Mouse (Mus musculus) left cerebral cortex, adult 9 months (tissue): ENCODE results near the gene Gbx1.

Source experiments
- DNase-seq, 2 experiments: peaks; one replicate each; pipeline ENCODE4 v3.0.0; 2022; ENCODE audit warnings: low spot score in 2 of 2

The Gbx1 gene

DNA sequence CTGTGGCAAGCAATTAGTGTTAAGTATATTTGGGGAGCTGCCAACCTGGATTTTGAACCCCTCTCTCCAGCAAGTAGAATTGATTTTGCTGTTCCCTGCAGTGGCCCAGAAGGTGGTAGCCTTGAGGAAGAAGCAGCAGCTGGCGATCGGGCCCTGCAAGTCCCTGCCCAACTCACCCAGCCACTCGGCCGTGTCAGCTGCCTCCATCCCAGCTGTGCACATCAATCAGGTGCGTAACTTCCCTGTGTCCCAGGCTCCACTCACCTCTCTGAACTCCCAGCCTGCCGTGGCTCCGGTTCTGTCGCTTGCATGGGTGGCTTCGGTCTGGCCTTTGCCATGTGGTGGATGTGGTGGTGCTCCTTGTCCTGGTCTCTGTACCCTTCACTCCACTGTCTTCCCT lies 49.1 kb downstream of the Gbx1 start:
- no peak for DNase-seq

DNA sequence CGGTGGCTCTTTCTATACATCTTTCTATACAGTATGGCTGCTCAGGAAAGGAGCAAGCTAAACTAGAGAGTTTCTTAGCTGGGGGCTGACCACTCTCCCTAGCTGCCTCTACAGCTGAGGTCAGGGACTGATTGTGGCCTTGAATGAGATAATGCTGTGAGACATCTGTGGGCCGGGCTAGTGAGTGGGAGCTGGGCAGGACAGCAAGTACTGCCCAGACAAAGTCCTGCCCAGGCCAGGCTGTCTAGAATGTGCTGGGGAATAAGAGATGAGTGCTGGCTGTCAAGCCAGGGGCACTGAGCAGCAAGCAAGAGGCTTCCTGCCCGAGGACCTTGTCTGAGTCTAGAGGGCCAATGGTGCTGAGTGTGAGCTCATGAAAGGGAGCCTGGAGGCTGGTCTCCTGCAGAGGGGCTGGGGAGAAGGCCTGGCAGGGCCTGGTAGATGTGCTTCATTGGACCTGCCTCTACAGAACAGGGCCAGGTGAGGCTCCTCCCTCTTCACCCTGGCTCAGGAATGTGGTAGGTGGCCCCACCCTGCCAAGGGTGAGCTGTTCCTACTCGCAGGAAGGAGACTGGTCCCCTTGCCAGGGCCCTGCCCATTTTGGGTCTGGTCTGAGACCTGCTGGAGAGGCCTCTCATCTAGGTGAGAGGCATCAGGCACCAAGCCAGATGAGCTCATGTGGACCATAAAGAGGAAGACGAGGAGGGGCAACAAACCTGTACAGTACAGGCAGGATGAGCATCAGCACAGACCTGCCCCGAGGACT lies 51.3 kb downstream of the Gbx1 start:
- no peak for DNase-seq

DNA sequence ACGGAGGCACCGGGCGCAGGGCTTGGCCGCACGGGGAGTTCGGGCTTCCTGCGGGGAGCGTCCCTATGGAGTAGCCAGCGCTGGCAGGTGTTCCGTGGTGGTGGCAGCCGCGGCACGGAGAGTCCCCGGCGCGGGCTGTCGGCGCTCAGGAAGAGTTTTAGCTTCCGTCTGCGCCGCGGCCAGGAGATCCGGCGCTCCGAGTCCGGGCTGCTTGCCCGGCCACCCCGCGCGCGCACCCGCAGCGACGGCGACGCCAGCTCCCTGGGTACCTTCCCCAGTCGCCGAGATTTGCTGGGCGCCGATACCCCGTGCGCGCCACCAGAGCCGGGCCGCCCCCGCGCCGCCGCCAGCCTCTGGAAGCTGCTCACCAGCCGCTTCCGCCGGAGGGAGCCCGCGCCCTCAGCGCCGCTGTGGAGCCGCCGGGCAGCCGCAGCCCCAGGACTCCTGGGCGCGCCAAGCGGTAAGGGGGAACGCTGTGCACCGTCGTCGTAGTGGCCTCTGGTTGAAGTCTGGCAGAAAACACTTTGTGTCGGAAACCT lies 52.2 kb downstream of the Gbx1 start:
- DNase-seq, result peak in 1 of 2 experiments; percentile 69

DNA sequence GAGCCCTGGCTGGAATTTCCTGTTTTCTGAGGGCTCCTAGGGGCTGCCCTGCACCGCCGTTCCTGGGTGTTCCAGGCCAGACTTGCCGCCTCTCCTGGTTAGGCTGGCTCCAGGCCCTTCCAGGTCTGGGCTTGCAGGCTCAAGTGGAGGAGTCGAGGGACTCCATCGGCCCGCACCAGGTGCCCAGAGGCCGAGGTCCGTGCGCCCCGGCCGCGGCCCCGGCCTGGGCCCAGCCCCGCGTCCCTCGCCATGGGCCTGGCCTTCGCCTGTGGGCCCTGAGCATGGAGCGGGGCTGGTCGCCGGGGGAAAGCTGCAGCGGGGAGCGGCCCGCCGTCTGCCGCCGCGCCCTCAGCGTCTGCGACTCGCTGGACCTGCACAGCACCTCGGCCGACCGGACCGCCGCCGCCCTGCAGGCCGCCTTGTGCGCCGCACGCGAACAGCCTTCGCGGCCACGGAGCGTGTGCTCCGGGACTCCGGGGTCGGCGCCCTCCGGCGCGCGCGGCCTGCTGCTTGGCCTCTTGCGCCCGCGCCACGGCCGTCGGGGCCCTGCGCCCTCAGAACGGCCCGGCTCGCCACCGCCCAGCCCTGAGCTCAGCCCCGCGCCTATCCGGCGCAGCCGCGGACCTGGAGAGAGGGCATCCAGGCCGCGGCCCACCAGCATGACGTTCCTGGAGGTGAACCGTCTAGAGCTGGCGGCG lies 52.8 kb downstream of the Gbx1 start:
- no peak for DNase-seq

DNA sequence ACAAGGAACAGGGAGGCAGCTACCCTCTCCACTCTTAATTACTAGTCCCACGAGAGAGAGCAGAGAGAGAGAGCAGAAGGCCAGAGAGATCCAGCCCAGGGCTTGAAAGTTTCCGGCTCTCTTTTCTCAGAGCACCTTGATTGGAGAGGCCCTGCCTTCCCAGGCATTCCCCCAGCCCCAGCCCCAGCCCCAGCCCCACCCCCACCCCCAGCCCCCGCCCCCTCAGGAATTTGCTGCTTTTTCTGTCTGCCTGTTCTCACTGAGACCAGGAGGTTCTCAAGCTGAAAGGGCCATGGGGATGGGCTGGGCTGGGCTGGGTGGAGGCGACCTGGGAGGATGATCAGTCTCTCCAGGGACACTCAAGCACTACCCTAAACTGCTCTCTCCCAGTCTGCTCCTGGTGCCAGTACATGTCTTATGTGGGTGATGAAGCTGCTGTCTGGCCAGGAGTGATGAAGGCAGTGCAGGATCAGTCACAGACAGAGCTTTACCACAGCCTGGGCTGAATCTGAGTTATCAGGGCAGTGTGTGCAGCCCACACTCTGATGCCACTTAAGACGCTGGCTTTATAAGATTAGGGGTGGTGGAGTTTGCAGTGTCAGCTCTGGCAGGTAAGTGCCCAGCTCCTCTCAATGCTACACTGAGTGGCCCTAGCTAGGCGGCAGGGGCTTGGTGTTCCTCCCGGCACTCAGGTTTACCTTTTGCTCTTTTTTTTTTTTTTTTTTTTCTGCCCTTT lies 54.0 kb downstream of the Gbx1 start:
- no peak for DNase-seq

DNA sequence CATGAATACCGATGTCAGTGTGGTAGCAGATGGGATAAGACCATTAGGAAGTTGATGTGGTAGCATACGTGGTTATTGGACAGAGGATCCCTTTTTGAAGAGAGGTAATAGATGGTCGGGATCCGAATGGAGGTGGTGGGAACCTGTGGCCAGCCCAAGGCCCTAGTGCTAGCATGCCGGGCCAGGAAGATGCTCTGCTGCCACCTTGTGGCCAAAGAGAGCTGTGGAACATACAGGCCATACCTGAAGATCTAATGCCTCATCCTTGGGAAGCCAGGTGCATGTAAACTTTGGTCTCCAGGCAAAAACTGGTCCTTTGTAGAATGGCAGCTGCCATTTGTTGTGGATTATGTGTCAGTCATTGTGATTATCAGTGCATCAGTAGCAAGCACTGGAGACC lies 56.4 kb downstream of the Gbx1 start:
- peak in 1 of 2 experiments; percentile 74 for DNase-seq

DNA sequence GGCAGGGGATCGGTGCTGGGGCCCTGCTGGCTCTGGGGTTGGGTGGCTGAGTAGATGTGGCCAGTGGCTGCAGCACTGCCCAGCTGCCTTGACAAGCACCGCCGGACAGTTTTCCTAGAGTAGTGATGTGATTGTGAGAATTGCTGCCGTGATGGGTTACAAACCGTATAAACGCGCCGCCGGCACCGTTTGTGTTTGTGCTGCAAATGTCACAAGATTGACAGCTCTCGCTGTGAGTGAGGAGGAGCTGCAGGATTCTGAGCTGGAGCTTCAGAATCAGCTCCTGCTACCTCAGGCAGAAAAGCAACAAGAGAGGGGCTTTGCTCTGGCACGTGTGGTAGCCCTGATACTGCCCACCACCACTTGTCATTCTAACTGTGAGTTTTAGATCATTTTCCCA lies 60.2 kb downstream of the Gbx1 start:
- DNase-seq, result no peak

DNA sequence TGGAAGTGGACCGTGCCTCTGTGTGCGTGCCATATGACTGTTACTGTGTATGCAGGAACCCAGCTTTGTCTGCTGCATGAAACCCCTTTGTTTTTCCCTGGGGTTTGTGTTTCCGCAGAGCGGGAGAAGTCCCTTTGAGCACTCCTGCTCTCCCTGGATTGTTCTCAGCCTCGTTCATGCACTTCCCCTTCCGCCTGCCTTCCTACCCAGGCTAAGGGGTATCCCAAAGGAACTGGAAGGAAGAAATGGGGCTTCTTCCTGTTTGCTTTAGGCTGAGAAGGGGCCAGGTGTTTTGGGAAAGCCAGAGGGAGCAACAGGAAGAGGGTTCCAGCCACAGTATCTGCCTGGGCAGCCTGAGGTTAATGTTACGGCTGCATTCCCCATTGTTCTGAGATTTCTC lies 71.4 kb downstream of the Gbx1 start:
- no peak for DNase-seq

DNA sequence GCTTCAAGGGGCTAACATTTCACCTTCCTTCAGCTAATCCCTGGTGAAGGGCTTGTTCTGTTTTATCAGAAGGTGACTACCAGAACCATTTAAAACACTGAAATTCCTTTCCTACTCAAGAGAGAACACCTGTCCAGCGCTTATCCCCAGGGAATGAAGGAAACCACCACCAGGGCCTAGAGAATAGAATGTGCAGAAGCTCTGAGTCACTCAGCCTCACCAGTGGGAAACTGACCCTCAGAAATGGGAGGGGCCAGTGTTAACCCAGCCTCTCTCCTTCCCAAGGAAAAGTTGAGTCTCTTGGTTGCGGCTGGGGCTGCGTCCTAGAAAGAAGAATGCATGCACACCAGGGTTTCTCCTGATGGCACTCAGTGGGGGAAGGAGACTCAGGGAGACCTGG lies 71.9 kb downstream of the Gbx1 start:
- DNase-seq, result no peak

DNA sequence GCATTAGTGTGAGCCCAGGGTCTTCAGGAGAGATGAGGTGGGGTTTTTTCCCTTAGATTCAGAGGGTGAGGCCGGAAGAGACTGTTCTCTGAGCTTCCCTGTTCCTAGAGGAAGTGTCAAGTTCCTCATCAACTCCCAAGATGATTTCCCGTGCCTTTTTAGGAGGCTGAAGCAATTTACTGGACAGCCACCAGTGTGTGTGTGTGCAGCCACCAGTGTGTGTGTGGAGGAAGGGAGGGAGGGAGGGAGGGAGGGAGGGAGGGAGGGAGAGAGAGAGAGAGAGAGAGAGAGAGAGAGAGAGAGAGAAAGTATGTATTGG lies 73.1 kb downstream of the Gbx1 start:
- DNase-seq, result no peak

DNA sequence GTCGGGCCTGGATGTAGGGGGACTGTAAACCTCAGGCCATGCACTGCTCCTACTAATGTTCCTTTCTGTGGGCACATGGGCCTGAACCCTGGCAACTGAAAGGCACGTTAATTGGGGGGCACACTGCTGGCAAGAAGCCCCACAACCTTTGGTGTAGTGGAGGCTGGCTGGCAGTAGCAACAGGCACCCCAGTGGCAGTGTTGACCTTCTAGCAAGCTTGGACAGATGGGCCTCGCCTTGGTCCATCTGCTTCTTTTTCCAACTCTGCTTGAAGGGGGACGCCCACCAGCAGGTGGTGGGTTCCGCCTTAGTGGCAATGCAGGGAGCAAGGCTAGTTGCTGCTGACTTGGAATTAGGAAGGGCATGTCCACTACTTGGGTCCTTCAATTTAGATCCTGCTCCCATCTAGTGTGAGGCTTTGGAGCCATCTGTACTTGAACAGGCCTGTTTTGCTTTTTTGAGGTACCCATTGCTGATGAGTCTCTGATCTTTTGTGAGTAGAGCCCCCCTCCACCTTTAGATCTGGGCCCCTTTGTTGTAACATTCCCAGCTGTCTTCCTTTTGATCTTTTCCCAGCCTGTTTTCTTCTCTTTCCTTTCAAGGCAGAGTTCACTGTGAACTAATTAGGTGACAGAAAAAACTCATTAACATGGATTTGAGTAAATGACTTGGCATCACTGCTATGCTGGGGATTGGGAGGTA lies 73.6 kb downstream of the Gbx1 start:
- no peak for DNase-seq
